Mouse (Mus musculus) retina, postnatal 7 days (tissue): ENCODE data around the gene 1110002E22Rik.

Experiments used
- DNase-seq: peaks from one replicate; pipeline ENCODE4 v3.0.0-alpha.2; 2012; ENCODE audit warnings: low read depth, low spot score

Gene 1110002E22Rik

DNA sequence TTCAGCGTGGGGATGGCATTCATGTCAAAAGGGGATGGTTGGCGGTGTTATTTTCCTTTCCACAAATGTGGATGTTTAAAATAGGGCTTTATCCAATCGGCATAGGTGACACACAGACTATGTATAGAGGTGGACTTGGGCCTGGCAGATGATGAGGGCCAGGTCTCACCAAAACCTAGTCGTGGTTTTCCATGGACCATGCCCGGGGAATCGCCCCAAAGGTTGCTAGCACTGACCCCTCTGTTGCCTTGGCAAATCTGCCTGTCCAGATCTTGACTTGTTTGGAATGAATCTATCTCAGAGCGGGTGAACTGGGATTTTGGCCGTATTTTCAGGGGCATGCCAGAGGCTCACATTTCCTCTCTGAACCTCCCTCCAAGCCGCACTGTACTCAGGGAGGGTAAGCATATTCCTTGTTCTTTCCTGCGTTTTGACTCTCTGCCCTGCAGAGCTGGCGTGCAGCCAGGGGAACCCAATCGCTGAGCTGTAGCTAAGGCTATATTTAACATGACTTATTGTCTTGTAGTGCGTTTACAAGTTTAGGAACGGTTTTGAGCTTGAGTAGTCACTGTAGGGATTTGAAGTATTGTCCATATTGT, 1.0 kb upstream of the 1110002E22Rik start:
- no peak for DNase-seq

DNA sequence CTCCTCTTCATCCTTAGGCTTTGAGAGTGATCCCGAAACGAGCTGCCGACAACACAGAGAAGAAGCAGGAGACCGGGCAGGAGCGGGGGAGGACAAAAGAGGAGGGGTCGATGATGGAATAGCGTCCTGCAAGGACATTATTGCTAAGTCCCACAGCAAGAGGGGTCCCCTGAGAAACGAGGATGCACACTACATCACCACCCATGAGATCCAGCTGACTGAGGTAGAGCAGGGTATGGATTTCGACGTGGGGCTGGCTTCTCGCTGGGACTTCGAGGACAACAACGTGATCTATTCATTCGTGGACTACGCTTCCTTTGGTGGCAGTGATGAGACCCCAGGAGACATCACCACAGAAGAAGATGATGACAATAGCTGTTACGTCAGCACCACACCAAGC, 1.1 kb downstream of the 1110002E22Rik start:
- no peak for DNase-seq

DNA sequence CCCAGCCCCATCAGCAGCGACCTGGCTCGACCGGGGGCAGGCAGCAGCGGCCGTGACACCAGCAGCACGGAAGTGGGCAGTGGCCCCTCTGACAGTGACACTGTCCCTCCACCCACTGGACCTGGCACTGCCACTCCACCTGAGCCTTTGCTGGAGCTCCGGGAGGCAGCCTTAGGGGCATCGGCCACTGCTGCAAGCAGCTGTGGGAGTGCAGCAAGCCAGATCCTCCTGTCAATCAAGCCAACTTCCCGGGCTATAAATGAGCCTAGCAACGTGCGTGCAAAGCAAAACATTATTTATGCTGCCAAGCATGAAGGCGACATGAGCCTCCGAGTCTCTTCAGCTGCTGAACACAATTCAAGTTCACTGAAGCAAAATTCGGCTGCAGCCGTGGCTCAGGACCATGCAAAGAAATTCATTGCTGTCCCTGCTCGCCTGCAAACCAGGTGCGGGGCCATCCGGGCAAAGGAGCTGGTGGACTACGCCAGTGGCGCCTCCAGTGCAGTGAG, 1.6 kb downstream of the 1110002E22Rik start:
- no peak for DNase-seq

DNA sequence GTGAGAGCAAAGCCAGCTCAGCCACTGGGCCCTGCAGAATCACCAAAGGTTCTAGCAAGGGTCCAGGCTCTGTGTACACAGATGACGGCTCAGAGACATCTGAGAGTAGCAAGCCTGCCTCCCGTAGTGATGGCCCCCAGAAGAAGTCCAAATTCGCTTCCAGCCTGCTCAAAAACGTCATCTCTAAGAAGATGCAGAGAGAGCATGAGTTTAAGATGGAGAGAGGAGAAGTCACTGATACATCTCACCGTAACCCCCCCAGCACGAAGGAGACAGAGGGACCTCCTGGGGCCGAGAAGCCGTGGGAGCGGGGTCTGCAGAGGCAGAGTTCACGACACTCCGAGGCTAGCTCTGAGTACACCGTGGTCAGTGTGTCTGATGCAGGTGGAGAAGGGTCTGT, 2.4 kb downstream of the 1110002E22Rik start, which contains the start of gene Gm5105:
Gm5105 (minus strand) TSS at position 101 of the 400 bp plus-strand sequence.
- no peak for DNase-seq

GRCm38 (mm10) chr3:138068103-138068502, 3.3 kb downstream of the 1110002E22Rik start:
- DNase-seq, result no peak

GRCm38 (mm10) chr3:138069756-138070511, 5.1 kb downstream of the 1110002E22Rik start:
- DNase-seq, result no peak

DNA sequence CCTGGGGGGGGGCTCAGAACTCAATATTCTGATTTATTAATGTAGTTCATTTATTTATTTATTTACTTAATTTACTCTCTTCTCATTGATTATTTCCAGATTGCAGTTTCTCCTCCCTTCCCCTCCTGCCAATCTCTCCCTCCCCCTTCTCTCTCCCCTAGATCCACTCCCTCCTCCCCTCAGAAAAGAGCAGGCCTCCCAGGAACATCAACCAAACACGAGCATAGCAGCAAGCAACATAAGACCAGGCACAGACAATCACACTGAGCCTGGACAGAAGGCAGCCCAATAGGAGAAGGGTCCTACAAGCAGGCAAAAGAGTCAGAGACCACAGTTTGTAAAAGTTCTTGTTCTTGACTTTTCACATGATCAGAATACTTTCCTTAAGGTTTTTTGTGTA, 6.2 kb downstream of the 1110002E22Rik start:
- no peak for DNase-seq

DNA sequence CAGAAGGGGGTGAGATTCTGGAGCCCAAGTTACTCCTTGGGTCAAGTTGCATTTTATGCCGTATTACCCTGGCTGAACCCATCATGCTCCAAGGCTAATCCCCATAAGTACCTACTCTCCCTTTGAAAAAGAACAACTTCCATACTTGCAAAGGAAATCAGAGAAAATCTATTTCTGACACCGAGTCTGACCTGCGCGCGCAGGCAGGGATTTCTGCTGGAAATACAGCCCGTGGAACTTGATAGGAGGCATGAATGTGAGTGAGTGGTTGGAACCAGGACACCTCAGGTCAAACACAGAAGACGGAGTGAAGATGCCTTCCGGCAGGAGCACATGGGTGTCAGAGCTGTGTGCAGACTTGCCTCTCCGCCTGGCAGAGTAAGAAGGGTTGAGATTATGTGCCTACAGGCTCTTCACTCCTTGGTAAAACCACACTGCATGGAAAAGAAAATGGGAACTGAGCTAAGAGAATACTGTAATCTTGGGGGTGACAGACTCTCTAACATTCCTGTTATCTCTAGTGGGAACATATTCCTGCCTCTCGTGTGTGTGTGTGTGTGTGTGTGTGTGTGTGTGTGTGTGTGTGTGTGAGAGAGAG, 6.7 kb downstream of the 1110002E22Rik start:
- no peak for DNase-seq

DNA sequence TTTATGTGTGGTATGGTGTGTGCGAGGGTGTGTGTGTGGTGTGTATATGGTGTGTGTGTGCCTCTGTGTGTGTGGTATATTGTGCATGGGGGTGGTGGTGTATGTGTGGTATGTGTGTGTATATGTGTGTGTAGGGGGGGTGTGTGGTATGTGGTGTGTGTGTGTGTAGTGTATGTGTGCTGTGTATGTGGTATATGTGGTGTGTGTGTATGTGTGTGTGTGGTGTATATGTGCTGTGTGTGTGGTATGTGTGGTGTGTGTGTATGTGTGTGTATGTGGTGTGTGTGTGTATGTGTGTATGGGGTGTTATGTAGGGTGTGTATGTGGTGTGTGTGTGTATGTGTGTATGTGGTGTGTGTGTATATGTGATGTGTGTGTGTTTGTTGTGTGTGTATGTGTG, 9.4 kb downstream of the 1110002E22Rik start:
- no peak for DNase-seq

DNA sequence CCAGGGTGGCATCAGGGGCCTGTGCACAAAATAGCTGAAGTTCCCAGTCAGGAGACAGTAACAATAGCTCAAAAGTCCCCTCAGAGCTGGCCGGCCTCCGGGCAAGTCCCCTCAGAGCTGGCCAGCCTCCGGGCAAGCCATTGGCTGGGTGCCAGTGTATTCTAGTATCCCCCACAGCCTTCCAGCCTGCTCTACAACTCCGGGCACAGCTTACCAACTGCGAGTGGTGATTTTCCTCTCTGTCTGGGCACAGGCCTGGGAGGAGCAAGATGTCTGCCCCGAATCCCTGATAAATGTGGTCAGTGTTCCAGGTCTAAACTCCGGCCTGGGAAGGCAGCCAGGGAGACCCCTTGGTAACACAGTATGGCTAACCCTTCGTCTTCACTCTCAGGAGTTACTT, 10.4 kb downstream of the 1110002E22Rik start:
- no peak for DNase-seq

GRCm38 (mm10) chr3:138077476-138078340, 12.9 kb downstream of the 1110002E22Rik start:
- no peak for DNase-seq

DNA sequence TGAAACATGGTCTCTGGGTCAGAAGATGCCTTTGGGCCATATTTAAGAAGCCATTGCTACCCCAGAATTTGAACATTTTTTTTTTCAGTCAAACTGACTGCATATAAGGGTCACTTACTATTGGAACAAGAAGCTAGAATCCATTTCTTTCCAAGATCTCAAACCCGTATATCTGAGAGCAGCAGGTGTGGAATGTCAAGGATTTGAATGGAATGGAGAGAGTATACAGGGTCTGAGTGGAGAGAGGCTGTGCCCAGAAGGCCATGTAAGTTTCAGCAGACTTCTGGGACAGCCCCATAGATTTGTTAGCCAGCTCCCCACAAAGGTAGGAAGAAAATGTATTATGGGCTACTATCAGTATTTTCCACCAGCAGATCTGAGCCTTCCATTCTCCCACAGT, 13.8 kb downstream of the 1110002E22Rik start:
- no peak for DNase-seq

- no peak for DNase-seq
These were observed 18.3 kb downstream of the 1110002E22Rik start for GRCm38 (mm10) chr3:138083073-138083637.

DNA sequence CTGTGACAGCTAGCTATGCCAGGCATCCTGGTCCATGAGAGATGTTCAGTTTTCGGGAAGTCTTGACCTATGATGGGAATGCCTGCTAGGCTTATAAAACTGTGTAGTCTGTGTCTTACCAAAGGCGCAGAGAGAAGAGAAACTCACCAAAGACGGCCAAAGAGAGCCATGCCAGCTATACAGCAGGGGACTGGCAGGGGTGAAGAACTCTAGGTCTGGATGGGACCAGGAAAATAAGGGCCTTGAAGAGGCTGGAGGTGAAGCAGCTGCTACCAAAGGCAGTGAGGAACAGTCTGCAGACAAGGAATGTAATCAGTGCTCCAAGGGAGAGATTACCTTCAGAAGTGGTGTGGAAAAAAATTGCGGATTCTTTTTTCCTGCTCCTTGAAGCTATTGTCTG, 19.0 kb downstream of the 1110002E22Rik start:
- DNase-seq, result no peak

DNA sequence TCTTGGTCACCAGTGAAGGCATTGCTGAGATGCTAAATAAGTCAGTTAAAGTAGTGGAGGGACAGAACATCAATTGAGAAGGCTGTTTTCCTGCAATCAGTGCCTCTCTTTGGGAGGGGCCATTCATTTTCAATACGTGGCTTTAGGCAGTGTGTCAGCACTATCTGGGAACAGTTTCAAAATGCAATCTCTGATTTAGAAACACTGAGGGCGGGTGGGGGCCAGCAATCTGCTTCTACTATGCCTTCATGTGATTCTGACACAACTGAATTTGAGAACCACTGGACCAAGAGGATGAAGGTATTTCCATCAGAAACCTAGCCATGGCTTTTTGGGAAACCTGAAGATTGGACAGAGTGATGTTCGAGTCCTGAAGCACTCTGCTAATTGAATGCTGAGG, 30.4 kb downstream of the 1110002E22Rik start:
- DNase-seq, result no peak

DNA sequence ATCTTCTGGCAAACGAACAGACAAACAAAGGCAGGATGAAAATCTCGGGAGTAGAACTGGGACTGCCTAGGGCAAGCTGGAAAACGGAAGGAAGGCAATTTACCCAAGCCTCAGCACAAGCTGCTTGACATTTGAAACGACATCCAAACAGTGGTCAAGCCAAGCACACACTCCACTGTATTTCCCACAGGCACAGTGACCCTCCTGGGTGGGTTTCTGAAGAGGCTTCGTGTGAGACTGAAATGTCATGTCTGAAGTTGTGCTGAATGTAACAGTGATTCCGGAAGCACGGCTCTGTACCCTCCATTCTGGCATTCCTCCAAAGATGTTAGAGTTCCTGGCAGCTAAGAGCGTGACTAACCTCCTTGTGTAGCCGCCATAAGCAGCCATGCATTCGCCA, 30.9 kb downstream of the 1110002E22Rik start:
- no peak for DNase-seq

DNA sequence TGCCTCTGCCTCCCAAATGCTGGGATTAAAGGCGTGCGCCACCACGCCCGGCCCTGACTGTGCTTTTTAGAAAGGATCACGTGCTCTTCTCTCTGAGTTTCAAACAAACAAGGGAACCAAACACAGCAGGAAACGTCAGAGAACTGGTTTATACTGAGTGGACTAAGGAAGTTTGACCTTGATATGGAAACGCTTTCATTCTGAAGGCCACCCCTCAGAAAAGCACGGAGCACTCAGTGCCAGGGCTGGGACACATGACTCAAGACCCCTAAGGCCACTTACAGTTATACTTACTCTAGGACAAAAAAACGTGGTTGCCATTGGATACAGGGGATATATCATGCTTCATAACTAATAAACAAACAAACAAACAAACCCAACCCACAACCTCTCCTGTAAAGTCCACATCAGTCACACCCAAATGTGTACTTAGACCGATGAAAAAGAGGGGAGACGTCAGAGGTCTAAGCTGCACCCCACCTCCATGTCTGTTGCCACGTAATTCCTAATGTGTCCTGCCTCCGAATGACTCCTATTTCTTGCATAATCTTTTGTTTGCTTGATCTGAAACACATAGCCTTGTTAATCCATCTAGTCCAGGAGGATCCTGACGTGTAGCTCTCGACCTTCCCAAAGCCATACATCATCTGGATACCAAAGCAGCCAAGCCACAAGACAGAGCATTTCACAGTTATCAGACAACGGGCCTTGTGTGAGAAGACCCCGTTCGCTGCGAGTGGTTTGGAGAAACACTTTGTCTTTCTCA, 31.6 kb downstream of the 1110002E22Rik start:
- no peak for DNase-seq

DNA sequence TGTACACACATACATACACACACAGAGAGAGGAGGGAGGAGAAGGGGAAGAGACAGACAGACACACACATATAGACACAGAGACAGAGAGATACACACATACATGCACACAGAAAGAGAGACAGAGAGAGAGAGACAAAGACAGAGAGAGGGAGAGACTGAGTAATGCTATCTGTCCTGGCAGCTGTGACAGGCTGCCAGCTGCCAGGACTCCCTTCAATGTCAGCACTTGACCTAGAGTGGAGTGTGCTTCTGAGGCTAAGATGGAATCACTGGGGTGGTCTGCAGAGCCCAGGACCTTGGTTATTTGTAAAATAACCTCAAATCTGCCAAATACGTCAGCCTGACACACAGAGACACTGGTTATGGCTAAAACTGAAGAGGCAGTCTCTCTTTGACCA, 32.9 kb downstream of the 1110002E22Rik start:
- DNase-seq, result no peak

GRCm38 (mm10) chr3:138101936-138102335, 37.1 kb downstream of the 1110002E22Rik start:
- DNase-seq, result no peak

GRCm38 (mm10) chr3:138103690-138104089, 38.8 kb downstream of the 1110002E22Rik start:
- DNase-seq, result no peak

DNA sequence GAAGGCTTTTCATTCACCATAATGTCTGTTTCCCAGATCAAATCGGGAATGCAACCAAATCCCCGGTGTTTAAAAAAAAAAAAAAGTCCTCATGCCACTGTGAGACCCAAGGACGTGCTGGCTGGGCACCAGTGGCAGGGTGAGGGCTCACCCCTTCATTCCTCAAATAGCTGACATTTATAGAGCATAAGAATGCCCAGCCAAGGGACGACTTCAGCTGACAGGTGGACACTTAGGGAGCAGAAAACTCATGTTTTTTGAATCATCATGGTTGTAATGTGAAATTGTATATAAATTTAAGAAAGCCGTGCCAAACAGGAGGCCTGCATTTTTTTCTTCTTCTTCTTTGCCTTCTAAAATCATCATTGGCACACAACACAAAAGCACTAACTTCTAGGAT, 40.2 kb downstream of the 1110002E22Rik start:
- no peak for DNase-seq
